Mouse (Mus musculus) liver, adult (tissue): ENCODE measurements around the gene Cep152.

Source experiments
- GATA4 ChIP-seq: IDR thresholded peaks from 2 replicates; pipeline ENCODE4 v1.6.1; 2014; ENCODE audit warnings: mild to moderate bottlenecking, low read length; ENCODE audit not compliant: insufficient replicate concordance

Gene Cep152

GRCm38 (mm10) chr2:125624837-125625351 lies at the start of gene Cep152:
TSS of gene Cep152 (minus strand) at chr2:125625113.
- TF ChIP-seq GATA4: peak; percentile 25; the same call in 1 of the 2 replicates

GRCm38 (mm10) chr2:125672957-125673631 lies 48.2 kb upstream of the Cep152 start, which contains the start of gene Eid1:
TSS of gene Eid1 (plus strand) at chr2:125673095.
- no peak for TF ChIP-seq GATA4

GRCm38 (mm10) chr2:125672568-125672956 lies 47.6 kb upstream of the Cep152 start:
- no peak for TF ChIP-seq GATA4

GRCm38 (mm10) chr2:125670846-125671245 lies 45.9 kb upstream of the Cep152 start:
- no peak for TF ChIP-seq GATA4

- no peak for TF ChIP-seq GATA4
Measured at GRCm38 (mm10) chr2:125667721-125668120, 42.8 kb upstream of the Cep152 start.

GRCm38 (mm10) chr2:125667184-125667583 lies 42.3 kb upstream of the Cep152 start:
- no peak for TF ChIP-seq GATA4

GRCm38 (mm10) chr2:125666668-125667067 lies 41.8 kb upstream of the Cep152 start:
- TF ChIP-seq GATA4: no peak

- no peak for TF ChIP-seq GATA4
Measured at GRCm38 (mm10) chr2:125665909-125666308, 41.0 kb upstream of the Cep152 start.

- TF ChIP-seq GATA4: no peak
Measured at GRCm38 (mm10) chr2:125665213-125665612, 40.3 kb upstream of the Cep152 start.

- TF ChIP-seq GATA4: no peak
Measured at GRCm38 (mm10) chr2:125662517-125662916, 37.6 kb upstream of the Cep152 start.

- no peak for TF ChIP-seq GATA4
Measured at GRCm38 (mm10) chr2:125661156-125661555, 36.2 kb upstream of the Cep152 start.

- TF ChIP-seq GATA4: no peak
Measured at GRCm38 (mm10) chr2:125660537-125661130, 35.7 kb upstream of the Cep152 start.

GRCm38 (mm10) chr2:125659823-125660536 lies 35.1 kb upstream of the Cep152 start:
- no peak for TF ChIP-seq GATA4

GRCm38 (mm10) chr2:125655391-125655790 lies 30.5 kb upstream of the Cep152 start:
- TF ChIP-seq GATA4: no peak

- no peak for TF ChIP-seq GATA4
Measured at GRCm38 (mm10) chr2:125653286-125653685, 28.4 kb upstream of the Cep152 start.

- TF ChIP-seq GATA4: no peak
Measured at GRCm38 (mm10) chr2:125651563-125651962, 26.6 kb upstream of the Cep152 start.
